Mouse (Mus musculus) embryonic fibroblast, embryonic 13.5 days (primary cell): ENCODE measurements around the gene Gm4491. TPM values are rescaled to one million over a fixed set of nuclear protein-coding genes. Genes with fewer than 3 reads are reported as not detected.

Experiments
- H3K27ac ChIP-seq: 2 replicates; pipeline ENCODE4 v1.5.1; 2012; ENCODE audit warnings: low read length, control low read depth, inconsistent platforms; ENCODE audit not compliant: insufficient read depth
- H3K4me1 ChIP-seq: 2 replicates; pipeline ENCODE4 v1.6.1; 2011; ENCODE audit warnings: low read length; ENCODE audit not compliant: control insufficient read depth, insufficient read depth
- H3K4me3 ChIP-seq: 2 replicates; pipeline ENCODE4 v1.5.1; 2011; ENCODE audit warnings: mild to moderate bottlenecking, control low read depth, low read length; ENCODE audit not compliant: insufficient read depth
- CTCF ChIP-seq: IDR thresholded peaks from 2 replicates; pipeline ENCODE4 v1.5.1; 2011; ENCODE audit warnings: mild to moderate bottlenecking, control low read depth, low read length, moderate library complexity, borderline replicate concordance; ENCODE audit not compliant: insufficient read depth
- POLR2A ChIP-seq: IDR thresholded peaks from 2 replicates; pipeline ENCODE4 v1.6.1; 2011; ENCODE audit warnings: low read depth, mild to moderate bottlenecking, control low read depth, low read length, moderate library complexity
- polyA plus RNA-seq: library from polyadenylated mRNA; stranded (reverse); fragments of >200 nt; gene quantifications from 2 replicates; pipeline ENCODE4 v1.2.4, GENCODE M21; 2011; ENCODE audit warnings: low read depth; ENCODE audit not compliant: missing spikeins, insufficient read length

The Gm4491 gene
- polyA plus RNA-seq, 1 experiment = not detected

DNA sequence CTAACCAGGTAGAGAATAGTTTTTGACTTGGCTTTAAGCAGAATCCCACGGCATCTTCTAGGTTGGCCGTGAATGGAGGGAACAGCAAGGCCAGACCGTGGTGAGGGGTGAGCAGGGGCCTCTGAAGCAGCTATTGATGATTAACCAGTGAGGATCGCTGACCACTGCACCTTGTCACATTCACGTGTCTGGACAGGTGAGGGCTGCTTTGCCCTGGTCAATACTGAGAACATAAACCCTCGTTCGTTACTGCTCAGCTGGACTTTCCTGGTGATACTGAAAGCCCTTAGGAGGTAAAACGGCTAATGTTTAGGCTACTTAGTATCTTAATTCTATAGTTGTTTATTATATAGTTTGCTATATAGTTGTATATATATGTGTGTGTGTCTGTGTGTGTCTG is 8.6 kb downstream of the Gm4491 start:
- Histone ChIP-seq H3K4me3 (no peak overlapping the region), H3K27ac (no peak overlapping the region), H3K4me1 (peaks cover 2% of the 10 kb centered on the region)
- TF ChIP-seq CTCF (no peak), POLR2A (no peak)

DNA sequence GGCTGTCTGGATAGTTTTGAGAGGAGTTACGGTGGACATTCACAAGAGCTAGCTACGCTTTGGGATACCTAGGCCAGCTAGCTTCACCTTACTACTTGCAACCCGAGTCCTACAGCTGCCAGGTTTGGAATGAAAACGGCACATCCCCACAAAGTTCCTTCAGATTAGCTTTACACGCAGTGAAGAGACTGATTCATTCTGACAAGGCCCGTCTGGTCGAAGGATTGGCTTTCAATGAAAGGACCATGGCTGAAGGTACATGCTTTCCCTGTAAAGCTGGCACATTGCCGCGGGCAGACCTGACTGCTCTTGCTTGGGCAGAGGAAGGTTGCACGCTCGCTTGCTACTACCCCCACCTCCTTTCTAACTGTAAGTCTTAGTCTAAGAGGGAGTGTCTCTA is 10.0 kb downstream of the Gm4491 start:
- H3K27ac ChIP-seq = no peak overlapping the region
- H3K4me1 ChIP-seq = peaks cover 3% of the 10 kb centered on the region
- H3K4me3 ChIP-seq = no peak overlapping the region
- TF ChIP-seq POLR2A (no peak), CTCF (no peak)

DNA sequence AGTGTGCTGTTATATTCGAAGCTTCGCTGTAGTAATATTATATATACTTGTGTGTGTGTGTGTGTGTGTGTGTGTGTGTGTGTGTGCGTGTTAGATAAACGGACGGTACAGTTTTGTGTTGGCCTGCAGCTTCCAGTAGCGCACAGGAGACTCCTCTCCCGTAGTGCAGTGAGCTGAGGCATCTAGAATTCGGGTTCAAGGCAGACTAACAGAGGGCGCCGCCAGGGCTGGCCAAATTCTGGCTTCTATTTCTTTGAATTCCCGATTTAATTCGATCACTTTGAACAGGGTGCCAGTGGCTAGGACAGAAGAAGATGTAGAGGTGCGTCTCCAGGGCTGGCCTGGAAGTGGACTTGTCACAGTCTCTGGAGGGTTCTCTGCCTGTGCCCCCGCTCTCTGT is 10.6 kb downstream of the Gm4491 start:
- Histone ChIP-seq H3K4me3 (peak overlapping the region; percentile 16; the same call in 1 of the 2 replicates), H3K4me1 (peaks cover 3% of the 10 kb centered on the region), H3K27ac (no peak overlapping the region)
- TF ChIP-seq POLR2A (no peak), CTCF (no peak)

DNA sequence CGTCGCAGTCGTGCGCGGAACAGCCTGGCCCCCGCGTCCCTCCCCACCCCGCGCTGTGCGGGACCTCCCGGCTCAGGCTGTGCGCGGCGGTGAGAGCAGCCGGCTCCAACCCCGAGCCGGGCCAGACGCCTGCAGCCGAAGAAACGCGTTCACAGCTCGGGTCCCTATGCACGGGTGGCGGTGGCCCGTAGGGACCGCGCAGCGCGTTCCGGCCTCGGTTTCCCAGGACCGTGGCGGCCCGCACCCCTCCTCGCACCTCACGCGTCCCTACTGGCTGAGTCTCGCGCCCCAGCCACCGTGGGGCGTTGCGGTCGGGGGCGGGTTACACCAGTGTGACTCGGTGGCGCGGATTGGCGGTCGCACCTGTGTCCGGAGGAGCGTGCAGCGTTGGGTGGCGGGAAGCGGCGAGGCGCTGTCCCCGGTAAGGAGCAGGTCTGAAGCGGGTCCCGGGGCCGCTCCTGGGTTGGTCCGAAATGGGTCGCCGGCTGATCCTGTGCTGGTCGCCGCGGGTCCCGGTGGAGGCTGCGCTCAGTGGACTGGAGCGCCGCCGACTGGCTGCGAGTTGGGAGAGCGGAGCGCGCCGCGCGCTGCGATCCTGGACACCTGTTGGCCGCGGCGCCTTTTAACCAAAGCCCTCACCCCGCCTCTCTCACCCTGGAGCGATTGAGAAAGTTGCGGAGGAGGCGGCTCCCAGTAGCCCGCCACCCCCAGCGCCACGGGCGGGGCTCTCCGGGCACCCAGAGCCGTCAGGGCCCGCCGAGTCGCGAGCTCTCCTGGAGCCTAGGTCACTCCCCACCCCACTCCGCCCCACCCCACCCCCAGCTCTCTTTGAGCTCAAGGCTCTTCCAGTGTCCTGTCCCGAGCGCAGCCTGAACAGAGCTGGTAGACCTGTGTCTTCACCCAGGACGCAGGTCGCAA is 11.3 kb downstream of the Gm4491 start, which contains the start of gene Gjb2:
Gene Gjb2 (minus strand): TSS at position 597 of the 918 bp plus-strand sequence.
- Histone ChIP-seq H3K4me3 (peak within 1 kb of the TSS; percentile 56), H3K27ac (no peak within 1 kb of the TSS)

GRCm38 (mm10) chr14:57103711-57104105 is 12.0 kb downstream of the Gm4491 start:
- H3K4me3 ChIP-seq = peak overlapping the region; percentile 56
- no peak for TF ChIP-seq CTCF
- no peak for TF ChIP-seq POLR2A
- no peak overlapping the region for H3K27ac ChIP-seq
- peaks cover 3% of the 10 kb centered on the region for H3K4me1 ChIP-seq

More for the DNA sequence above, 11.3 kb downstream of the Gm4491 start, which contains the start of gene Gjb2:
- H3K4me1 ChIP-seq = peaks cover 3% of the 10 kb centered on the region
- TF ChIP-seq CTCF (no peak), POLR2A (no peak)

- Histone ChIP-seq H3K27ac (no peak overlapping the region), H3K4me1 (peaks cover 3% of the 10 kb centered on the region), H3K4me3 (peak overlapping the region; percentile 56; the same call in 1 of the 2 replicates)
- TF ChIP-seq POLR2A (no peak), CTCF (no peak)
These were observed 12.6 kb downstream of the Gm4491 start for GRCm38 (mm10) chr14:57103121-57103520.

DNA sequence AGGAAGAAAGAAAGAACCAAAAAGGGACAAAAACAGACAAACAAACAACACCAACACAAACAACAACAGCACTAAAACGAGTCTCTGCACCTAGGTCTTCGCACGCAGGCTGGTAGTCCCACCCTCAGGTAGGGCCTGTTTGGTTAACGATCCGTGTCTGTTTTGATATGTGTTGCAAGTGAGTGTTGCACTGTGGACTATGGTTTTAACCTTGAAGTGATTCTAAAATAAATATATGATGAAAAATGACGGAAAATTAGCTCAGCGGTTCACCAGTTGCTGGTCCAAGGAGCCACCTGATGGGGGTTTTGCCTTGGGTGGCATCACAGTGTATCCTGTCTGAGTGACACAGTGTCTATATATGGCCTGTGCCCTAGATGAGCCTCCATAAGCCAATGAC is 14.1 kb downstream of the Gm4491 start:
- Histone ChIP-seq H3K4me1 (peaks cover 3% of the 10 kb centered on the region), H3K4me3 (no peak overlapping the region), H3K27ac (no peak overlapping the region)
- no peak for TF ChIP-seq CTCF
- TF ChIP-seq POLR2A = no peak

DNA sequence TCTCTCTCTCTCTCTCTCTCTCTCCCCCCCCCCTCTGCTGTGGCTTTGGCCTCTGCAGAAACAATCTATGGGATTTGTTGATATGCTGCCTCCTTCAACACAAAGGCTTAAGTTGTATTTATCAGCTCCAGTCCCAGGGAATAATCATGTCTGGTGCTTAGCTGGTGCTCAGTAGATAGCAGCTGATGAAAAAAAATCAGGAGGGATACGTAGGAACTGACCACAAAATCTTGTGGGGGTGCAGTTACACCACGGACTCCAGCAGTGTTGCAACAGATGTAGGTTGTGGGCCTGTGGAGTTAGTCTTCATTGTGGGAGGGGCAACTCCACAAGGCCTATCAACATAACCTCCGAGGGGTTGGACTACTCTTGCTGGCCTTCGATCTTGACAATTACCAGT is 19.8 kb downstream of the Gm4491 start:
- TF ChIP-seq POLR2A (no peak), CTCF (no peak)
- Histone ChIP-seq H3K4me1 (no peaks in the 10 kb centered on the region), H3K4me3 (no peak overlapping the region), H3K27ac (no peak overlapping the region)

DNA sequence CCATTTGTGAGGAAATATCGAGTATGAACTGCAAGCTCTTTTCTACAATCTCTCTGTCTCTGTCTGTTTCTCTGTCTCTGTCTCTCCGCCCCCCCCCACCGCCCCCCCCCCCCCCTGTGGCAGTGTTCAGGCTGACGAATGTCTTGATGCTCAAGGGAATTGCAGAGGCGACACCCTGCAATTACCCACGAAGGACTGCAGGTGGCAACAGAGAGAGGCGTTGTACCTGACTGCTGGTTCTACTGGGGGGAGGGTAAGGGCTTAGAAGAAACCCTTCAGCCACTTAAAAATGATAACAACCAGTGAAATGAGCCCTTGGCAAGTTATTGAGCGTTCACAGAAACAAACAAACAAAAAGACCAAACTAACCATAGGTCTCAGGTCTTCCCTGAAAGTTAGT is 22.7 kb downstream of the Gm4491 start:
- TF ChIP-seq CTCF = peak; percentile 67; the same call in 1 of the 2 replicates
- no peak for TF ChIP-seq POLR2A
- no peaks in the 10 kb centered on the region for H3K4me1 ChIP-seq
- H3K4me3 ChIP-seq = no peak overlapping the region
- H3K27ac ChIP-seq = no peak overlapping the region

DNA sequence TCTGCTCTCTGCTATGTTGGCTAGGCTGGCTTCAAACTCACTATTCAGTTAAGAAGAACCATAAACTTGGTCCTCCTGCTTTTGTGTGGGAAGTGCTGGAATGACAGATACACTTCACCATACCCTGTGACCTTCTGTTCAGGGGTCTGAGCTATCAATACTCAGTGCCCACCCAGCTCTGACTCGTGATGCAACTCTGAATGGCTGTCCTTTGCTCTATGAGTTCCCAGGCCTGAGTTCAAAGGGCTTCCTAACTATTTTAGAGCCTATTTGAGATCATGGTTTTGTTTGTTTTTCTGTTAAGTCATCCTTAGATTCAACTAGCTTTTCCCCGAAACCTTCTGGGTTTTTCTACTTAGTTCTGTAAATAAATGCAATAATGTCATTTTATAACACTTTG is 25.7 kb downstream of the Gm4491 start:
- no peak overlapping the region for H3K27ac ChIP-seq
- H3K4me1 ChIP-seq = peaks cover 6% of the 10 kb centered on the region; the same call in 1 of the 2 replicates
- no peak overlapping the region for H3K4me3 ChIP-seq
- no peak for TF ChIP-seq CTCF
